Mouse (Mus musculus) ovary, postnatal 36 days (tissue): ENCODE measurements around the gene BC024063.
"Not testable (repeated sequence)": the region's sequence is repeated elsewhere in the genome, so short reads cannot be mapped to it uniquely, and the experiment has no call there.

ENCODE experiments used
- DNase-seq: peaks from one replicate; pipeline ENCODE4 v3.0.0; 2022; ENCODE audit warnings: low spot score, mixed read lengths

BC024063 gene

GRCm38 (mm10) chr10:82082728-82083621 lies at the start of gene BC024063:
TSS of gene BC024063 (plus strand) at chr10:82083353.
- DNase-seq: peak; percentile 47

DNA sequence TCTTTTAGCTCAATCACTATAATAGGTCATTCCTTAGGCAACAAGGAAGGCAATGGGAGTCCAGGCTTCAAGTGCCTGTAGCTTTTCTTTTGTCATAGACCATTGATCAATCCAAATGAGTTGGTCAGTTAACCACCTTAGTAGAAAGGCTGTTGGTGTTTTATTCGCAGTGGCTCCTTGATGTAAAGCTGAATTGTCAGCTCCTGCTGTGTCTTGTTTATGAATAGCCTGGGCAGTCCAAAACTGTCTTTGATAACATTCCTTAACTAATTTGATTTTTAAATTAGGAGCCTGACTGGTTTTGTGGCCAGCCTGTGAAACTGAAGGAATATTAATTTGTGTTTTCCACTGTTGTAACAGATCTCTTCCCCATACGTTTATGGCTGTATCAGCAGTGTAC lies 41.0 kb upstream of the BC024063 start:
- DNase-seq: no peak

DNA sequence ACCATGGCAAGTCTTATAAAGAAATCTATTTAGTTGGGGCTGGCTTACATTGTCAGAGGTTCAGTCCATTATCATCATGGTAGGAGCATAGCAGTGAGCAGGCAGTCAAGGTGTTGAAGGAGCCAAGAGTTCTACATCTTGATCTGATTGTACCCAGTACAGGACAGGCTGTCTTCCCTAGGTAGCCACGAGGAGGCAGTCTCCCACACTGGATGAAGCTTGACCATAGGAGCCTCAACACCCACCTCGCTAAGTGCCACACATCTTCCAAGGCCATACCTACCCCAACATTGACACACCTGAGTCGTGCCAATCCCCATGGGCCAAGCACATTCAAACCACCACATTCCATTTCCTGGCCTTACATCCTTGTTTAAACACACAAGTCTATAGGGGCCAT lies 36.5 kb upstream of the BC024063 start:
- DNase-seq: no peak

DNA sequence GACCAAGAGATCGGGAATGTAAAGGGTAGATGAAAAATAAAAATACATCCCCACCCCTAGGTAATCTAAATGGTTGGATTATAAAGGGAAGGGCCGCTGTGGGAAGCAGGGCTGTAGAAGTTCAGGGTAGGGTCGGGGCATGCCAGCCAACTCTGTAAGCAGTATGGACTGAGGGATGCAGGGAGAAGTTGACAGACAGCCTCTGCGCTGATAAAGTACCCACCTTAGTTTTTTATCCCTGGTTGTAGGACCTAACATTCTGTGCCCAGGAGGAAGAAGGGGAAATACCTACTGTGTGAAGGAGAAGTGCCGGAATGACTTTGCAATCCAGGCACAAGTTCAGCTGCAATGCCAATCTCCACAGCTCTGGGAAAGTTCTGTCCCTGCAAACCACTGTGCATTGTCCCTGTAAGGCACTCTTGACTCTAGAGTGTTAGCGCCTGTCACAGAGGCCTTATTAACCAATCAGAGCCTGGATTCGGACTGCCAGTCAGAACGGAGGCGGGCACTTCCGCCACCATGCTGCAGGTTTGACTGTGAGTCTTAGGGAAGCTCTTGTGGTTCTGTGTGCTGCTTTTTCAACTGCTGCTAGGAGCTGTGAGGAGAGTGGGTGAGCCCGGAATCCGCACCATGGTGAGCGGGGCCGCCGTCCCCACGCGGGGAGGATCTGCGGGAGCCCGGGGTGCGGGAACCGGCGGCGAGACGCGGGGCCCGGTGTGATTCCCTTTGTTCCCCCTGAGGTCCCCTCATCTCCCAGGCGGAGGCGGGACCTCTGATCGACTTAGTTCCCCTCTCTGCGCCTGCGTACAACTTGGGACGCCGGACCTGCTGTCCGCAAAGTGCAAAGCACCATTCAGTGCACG lies 35.3 kb upstream of the BC024063 start, which contains the start of gene Zfp873:
Zfp873 (plus strand) TSS at position 527 of the 863 bp plus-strand sequence.
- DNase-seq: peak; percentile 91

DNA sequence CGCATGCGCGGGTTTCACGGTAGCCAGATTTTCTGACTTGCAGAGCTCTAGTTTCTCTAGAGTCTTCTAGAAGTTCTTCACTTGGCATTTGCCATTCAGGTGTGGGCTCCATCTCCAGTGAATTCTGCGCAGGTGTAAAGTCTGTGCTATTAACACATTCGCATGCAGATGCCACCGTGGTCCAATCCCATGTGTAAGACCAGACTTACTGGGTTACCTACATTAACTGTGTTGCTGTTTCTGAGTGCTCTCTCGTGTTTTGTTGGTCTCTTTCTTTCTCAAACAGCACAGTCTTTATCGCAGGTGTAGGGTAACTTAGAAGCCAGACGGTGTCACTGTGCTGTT lies 34.7 kb upstream of the BC024063 start:
- DNase-seq: not testable (repeated sequence)

- DNase-seq: not testable (repeated sequence)
Measured at GRCm38 (mm10) chr10:82083622-82083971, 444 bp downstream of the BC024063 start.

DNA sequence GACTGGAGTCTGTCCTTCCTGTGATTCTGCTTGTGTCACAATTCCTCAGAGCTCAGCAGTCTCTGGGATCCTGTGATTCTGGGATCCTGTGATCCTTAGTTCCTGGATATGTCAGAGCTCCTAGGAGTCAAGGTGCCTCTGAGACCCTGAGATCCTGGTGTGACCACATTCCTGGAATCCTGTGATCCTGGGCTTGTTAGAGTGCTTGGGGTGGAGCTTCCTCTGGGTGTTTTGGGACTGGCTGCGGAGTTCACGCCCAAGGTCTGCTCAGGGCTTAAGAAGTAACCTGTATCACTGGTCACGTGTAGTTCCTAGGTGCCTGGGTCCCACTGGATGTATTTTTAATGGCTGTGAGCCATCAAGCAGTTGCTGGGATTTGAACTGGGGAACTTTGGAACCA lies 34.1 kb downstream of the BC024063 start:
- DNase-seq: no peak

- peak; percentile 82 for DNase-seq
Measured at GRCm38 (mm10) chr10:82127850-82128401, 44.8 kb downstream of the BC024063 start, which contains the start of gene AU041133. TSS of gene AU041133 (plus strand) at chr10:82128013.

GRCm38 (mm10) chr10:82145282-82145681 lies 62.1 kb downstream of the BC024063 start:
- DNase-seq: no peak

- DNase-seq: no peak
Measured at GRCm38 (mm10) chr10:82147571-82147970, 64.4 kb downstream of the BC024063 start.
